Mouse (Mus musculus) cortical plate, adult 2 months (tissue): Measurements from ENCODE around the gene 1110032A03Rik. TPM values are rescaled to one million over a fixed set of nuclear protein-coding genes. Genes with fewer than 3 reads are reported as not detected.

Source experiments
- H3K27ac ChIP-seq: fragments of 200-500 bp; 2 replicates; pipeline ENCODE4 v1.5.1; 2012; ENCODE audit warnings: low read length, control low read depth, inconsistent platforms; ENCODE audit not compliant: insufficient read depth
- H3K4me1 ChIP-seq: fragments of 200-500 bp; 2 replicates; pipeline ENCODE4 v1.6.1; 2011; ENCODE audit warnings: low read length; ENCODE audit not compliant: control insufficient read depth, insufficient read depth
- H3K4me3 ChIP-seq: fragments of 200-500 bp; 2 replicates; pipeline ENCODE4 v1.5.1; 2011; ENCODE audit warnings: mild to moderate bottlenecking, low read length, control low read depth; ENCODE audit not compliant: insufficient read depth
- CTCF ChIP-seq: fragments of 200-500 bp; IDR thresholded peaks from 2 replicates; pipeline ENCODE4 v1.5.1; 2011; ENCODE audit warnings: mild to moderate bottlenecking, control low read depth, low read length; ENCODE audit not compliant: insufficient read depth; ENCODE audit errors: extremely low read depth
- POLR2A ChIP-seq: fragments of 200-500 bp; IDR thresholded peaks from 2 replicates; pipeline ENCODE4 v1.6.1; 2011; ENCODE audit warnings: mild to moderate bottlenecking, low read length, control low read depth; ENCODE audit not compliant: insufficient read depth; ENCODE audit errors: extremely low read depth
- polyA plus RNA-seq: library from polyadenylated mRNA; depleted of rRNA; stranded (reverse); fragments of >200 nt; gene quantifications from 2 replicates; pipeline ENCODE4 v1.2.3, GENCODE M21; 2012

1110032A03Rik gene
- polyA plus RNA-seq, 1 experiment, result 102 TPM

DNA sequence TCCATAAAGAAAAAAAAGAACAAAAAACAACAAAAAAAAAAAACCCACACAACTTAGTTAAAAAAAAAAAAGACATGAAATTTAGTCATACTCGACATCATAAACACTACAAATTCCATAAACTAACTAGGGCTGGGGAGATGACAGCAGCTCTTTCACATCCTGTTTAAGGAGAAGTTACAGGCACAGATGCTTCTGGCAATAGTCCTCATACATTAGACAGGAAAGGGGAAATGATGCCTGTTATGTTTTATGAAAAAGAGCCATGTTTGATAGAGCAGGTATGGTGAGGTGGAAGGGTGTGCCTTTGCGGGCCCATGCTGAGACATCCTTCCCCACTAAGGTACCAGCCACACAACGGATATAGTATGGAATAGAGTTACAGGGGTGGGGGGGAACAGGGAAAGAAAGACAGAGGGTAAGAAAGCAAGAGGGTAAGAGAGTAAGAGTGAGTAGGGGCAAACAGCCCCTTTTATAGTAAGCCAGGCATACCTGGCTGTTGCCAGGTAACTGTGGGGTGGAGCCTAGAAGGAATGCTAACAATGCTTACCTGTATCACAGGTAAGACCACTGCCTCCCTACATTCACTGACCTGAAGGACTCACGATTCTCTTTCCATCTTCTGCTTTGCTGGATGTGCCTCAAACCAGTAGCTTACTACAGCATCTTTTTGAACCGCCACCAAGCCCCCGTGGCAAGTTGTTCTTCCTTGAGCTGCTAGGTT, 13.6 kb downstream of the 1110032A03Rik start:
- no peak for TF ChIP-seq POLR2A
- no peak for TF ChIP-seq CTCF
- Histone ChIP-seq H3K27ac (no peak overlapping the region), H3K4me1 (no peaks in the 10 kb centered on the region), H3K4me3 (no peak overlapping the region)

DNA sequence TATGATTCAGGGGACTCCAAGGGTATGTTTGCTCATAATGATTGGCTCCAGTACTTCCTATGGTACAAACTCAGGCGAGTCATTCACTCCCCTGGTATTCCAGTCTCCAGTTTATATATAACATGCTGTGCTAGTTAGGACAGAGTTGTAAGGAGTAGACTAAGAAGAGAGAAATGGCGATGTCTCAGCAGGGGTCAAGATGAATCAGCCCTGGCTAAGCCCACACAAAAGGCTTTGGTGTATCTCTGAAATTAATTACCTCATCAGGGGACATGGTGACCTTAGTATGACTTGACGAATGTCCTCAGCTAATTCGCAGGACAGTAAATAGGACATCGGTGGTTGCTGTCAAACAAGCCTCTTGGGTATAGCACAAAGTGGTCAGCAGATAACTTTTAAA, 18.6 kb downstream of the 1110032A03Rik start:
- Histone ChIP-seq H3K4me3 (no peak overlapping the region), H3K4me1 (peaks cover 3% of the 10 kb centered on the region; the same call in 1 of the 2 replicates), H3K27ac (no peak overlapping the region)
- TF ChIP-seq CTCF (no peak), POLR2A (no peak)

DNA sequence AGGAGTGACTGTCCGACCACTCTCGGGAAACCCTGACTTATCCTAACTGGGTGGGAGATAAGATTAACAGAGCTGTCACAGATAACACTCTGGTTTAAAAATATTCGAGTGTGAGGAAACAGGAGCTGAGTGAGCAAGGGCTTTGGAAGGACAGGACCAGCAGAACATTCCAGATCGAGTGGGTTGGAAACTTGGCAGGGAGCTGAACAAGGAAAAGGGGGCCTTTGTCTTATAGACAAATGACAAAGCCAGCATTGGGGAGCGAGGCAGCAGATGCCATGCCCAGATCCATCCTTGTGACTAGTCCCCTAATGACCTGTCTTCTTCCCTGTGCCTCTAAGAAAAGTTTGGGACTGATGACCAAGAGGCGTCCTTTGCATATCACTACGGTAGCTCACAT, 21.4 kb downstream of the 1110032A03Rik start:
- Histone ChIP-seq H3K27ac (peak overlapping the region; percentile 89), H3K4me3 (peak overlapping the region; percentile 43)
- TF ChIP-seq CTCF, result no peak
- TF ChIP-seq POLR2A, result 0 out of 2 replicates have a peak, but pooled peaks have one; percentile 34

DNA sequence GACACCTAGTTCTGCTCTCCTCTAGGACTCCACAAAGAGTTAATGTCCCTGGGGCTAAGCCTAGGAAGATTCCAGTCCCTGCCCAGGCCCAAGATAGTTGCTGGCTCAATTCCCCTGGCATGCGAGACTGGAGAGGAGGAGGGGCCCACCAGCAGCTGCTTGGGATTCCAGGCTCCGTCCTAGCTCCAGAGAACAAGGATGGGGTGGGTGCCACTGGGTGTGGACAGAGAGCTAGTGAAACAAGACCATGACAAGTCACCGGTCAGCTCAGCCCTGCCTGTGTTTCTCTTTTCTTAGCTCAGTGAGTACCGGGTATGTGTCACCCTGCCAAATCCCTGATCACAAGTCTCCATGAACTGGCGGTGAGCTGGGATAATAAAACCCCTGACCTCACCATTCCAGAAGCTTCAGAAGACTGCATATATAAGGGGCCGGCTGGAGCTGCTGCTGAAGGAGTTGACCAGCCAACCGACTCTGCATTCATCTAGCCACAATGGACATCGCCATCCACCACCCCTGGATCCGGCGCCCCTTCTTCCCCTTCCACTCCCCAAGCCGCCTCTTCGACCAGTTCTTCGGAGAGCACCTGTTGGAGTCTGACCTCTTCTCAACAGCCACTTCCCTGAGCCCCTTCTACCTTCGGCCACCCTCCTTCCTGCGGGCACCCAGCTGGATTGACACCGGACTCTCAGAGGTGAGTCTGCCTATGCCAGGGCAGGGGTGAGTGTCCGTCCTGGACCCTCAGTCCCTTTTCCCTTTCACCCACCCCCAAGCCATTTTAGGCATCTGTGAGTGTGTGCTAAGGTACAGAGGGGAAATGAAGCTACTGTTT, 22.3 kb downstream of the 1110032A03Rik start:
- H3K4me3 ChIP-seq, result peak overlapping the region; percentile 43
- peak; percentile 61 for TF ChIP-seq POLR2A
- no peak for TF ChIP-seq CTCF
- H3K4me1 ChIP-seq, result peaks cover 4% of the 10 kb centered on the region; the same call in 1 of the 2 replicates
- H3K27ac ChIP-seq, result peak overlapping the region; percentile 89

More for the DNA sequence above, 21.4 kb downstream of the 1110032A03Rik start:
- H3K4me1 ChIP-seq, result peaks cover 4% of the 10 kb centered on the region; the same call in 1 of the 2 replicates

DNA sequence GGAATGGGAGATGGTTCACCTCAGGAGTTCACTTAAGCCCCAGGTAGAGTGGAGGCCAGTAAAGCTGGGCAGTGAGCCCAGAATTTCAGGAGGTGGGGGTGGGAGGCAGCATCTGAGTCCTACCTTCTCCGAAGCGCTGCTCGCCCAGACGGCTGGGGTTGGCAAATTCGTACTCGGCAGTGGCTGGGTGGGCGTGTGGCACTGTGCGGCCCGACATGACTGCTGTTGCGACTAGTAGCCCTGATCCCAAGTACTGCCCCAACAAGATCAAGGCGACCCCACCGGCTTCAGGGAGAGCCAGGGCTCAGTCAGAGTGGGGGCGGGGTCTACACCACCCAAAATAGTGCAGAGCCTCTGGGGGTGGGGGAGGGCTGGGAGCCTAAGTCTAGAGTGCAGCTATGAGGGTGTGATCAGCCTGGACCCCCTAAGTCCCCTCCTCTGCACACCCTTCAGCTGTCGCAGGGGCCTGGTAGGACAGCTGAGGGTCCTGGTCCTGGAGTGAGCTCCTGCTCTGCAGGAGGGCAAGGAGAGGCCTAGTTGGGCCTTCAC, 23.2 kb downstream of the 1110032A03Rik start, which contains the start of gene Hspb2:
TSS of gene Hspb2 (minus strand) at position 301 of the 549 bp plus-strand sequence.
- H3K4me1 ChIP-seq, result peaks cover 4% of the 10 kb centered on the region; the same call in 1 of the 2 replicates
- TF ChIP-seq POLR2A, result no peak
- TF ChIP-seq CTCF, result no peak
- H3K27ac ChIP-seq, result peak within 1 kb of the TSS; percentile 89
- H3K4me3 ChIP-seq, result peak within 1 kb of the TSS; percentile 43

DNA sequence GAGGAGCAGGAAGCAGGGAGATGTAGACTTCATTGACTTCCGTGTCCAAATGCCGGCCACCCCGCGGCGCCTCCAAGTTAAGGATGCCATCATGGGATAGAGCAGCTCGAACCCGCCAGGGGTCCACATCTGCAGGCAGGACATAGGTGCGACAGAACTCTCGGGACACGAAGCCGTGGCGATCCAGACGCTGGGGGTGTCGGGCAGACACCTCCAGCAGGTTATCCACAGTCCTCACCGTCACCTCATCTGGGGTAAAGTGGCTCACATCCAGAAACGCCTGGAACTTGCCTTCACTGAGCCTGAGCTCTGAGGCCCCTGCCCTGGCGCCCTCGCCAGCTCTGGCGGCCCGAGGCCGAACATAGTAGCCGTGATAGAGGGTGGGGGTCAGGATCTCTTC, 24.0 kb downstream of the 1110032A03Rik start, which contains the start of gene Cryab:
TSS of gene Cryab (plus strand) at position 3 of the 400 bp plus-strand sequence.
- TF ChIP-seq POLR2A (no peak), CTCF (no peak)
- Histone ChIP-seq H3K27ac (0 out of 2 replicates have a peak within 1 kb of the TSS, but pooled peaks have one; percentile 36), H3K4me1 (peaks cover 4% of the 10 kb centered on the region; the same call in 1 of the 2 replicates), H3K4me3 (no peak within 1 kb of the TSS)

DNA sequence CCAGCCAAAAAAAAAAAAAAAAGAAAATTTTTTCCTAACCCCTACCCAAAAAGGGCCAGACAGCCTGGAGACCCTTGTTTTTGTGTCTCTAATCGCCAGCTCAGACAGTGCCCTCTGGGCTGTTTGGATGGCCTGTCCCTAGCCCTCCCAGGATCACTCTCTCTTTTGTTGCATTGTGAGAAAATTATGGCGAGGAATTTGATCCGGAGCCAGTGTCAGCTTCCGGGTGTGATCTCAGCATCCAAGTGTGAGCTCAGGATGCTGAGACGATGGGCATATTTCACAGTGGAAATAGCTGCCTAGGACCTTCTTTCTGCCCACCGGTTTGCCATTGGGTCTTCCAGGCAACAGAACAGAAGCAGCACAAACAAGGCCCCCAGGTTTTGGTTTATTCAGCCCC, 24.6 kb downstream of the 1110032A03Rik start:
- Histone ChIP-seq H3K4me3 (no peak overlapping the region), H3K4me1 (peaks cover 4% of the 10 kb centered on the region; the same call in 1 of the 2 replicates), H3K27ac (no peak overlapping the region)
- no peak for TF ChIP-seq POLR2A
- TF ChIP-seq CTCF, result no peak

DNA sequence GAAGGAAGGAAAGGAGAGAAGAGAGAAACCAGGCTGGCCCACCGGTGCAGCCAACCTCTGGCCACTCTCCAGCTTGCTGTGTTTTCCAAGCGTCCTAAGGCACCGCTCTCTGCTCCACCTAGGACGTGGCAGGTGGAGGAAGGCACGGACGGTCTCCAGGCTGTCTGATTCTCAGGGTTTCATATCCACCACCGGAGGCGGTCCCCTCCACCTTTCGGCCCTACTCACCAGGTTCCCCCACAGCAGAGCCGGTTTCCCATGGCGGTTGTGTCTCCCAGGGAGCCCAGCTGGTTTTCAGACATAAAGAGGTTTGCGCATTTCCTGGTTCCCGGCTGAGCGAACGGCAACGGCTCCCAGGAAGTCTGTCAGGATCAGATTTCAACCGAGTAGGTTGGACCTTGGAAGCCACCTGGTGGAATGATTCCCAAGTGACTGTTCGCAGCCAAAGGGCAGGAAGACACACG, 29.1 kb downstream of the 1110032A03Rik start, which contains the start of gene 2310030G06Rik:
TSS of gene 2310030G06Rik (minus strand) at position 323 of the 464 bp plus-strand sequence.
- Histone ChIP-seq H3K27ac (no peak within 1 kb of the TSS), H3K4me1 (no peaks in the 10 kb centered on the region; the same call in 1 of the 2 replicates), H3K4me3 (peak within 1 kb of the TSS; percentile 60)
- TF ChIP-seq POLR2A, result no peak
- TF ChIP-seq CTCF, result no peak

DNA sequence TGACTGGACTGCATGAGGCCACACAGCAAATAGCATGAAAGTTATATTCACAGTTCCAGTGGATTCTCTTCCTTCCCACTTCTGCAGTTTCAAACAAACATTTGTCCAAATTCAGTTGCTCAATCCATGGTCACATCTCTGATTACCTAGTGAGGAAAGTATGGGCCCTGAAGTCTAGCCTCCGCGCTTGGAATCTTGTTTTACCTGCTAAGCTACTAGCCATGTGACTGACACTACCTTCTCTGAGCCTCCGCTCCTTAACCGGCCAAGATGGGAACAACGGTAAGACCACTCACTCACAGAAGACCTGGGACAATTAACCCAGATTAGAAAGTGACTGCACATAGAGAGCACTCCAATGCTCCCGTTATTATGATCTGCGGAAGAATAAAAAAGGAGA, 29.5 kb downstream of the 1110032A03Rik start:
- Histone ChIP-seq H3K4me3 (peak overlapping the region; percentile 60), H3K27ac (no peak overlapping the region), H3K4me1 (no peaks in the 10 kb centered on the region; the same call in 1 of the 2 replicates)
- no peak for TF ChIP-seq CTCF
- TF ChIP-seq POLR2A, result no peak

DNA sequence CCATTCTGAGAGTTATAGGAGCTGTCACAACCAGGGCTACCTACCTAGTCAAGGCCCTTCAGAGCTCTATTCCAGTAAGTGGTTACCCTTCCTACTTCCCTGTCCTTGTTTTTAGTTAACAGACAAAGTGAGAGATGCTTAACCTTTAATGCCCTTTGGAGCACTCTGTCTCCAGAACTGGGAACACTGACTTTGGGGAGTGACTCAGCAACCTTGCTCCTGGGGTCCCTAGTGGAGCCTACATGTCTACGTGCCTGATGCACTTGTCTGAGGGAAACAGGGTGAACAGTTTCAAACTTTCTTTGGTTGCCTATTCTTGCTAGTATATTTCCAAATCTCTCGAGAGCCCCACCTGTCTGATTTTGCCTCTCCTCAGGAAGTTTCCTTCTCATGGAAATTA, 32.6 kb downstream of the 1110032A03Rik start:
- Histone ChIP-seq H3K27ac (no peak overlapping the region), H3K4me1 (no peaks in the 10 kb centered on the region; the same call in 1 of the 2 replicates), H3K4me3 (no peak overlapping the region)
- no peak for TF ChIP-seq POLR2A
- no peak for TF ChIP-seq CTCF
